Mouse (Mus musculus) intestine, embryonic 16.5 days (tissue): ENCODE measurements around the gene Myh9. TPM values are rescaled to one million over a fixed set of nuclear protein-coding genes. Genes with fewer than 3 reads are reported as not detected.

ENCODE experiments used
- ATAC-seq: fragments of 200-750 bp; cut with Nextera tagmentation; 2 replicates; pipeline ENCODE4 v1.8.0; 2017; ENCODE audit warnings: moderate TSS enrichment, moderate library complexity
- H3K27ac ChIP-seq: fragments of 300-500 bp; sonication (generic); 2 replicates; pipeline ENCODE4 v1.5.1; 2014; ENCODE audit warnings: mild to moderate bottlenecking, low read length
- H3K27me3 ChIP-seq: fragments of 300-500 bp; sonication (generic); replicated peaks from 2 replicates; pipeline ENCODE4 v1.6.1; 2014; ENCODE audit warnings: low read length, control low read depth, mixed read lengths; ENCODE audit not compliant: control insufficient read depth, insufficient read depth
- H3K36me3 ChIP-seq: fragments of 300-500 bp; sonication (generic); 2 replicates; pipeline ENCODE4 v1.6.1; 2014; ENCODE audit warnings: low read length, control low read depth; ENCODE audit not compliant: control insufficient read depth, insufficient read depth
- H3K4me1 ChIP-seq: fragments of 300-500 bp; sonication (generic); 2 replicates; pipeline ENCODE4 v1.6.1; 2014; ENCODE audit warnings: low read length, control low read depth, mixed read lengths; ENCODE audit not compliant: control insufficient read depth, insufficient read depth
- H3K4me2 ChIP-seq: fragments of 300-500 bp; sonication (generic); 2 replicates; pipeline ENCODE4 v1.6.1; 2014; ENCODE audit warnings: low read depth, low read length, control low read depth
- H3K4me3 ChIP-seq: fragments of 300-500 bp; sonication (generic); 2 replicates; pipeline ENCODE4 v1.5.1; 2014; ENCODE audit warnings: mild to moderate bottlenecking, low read length
- H3K9ac ChIP-seq: fragments of 300-500 bp; sonication (generic); 2 replicates; pipeline ENCODE4 v1.6.1; 2014; ENCODE audit warnings: low read depth, low read length
- H3K9me3 ChIP-seq: fragments of 300-500 bp; sonication (generic); 2 replicates; pipeline ENCODE4 v1.6.1; 2016; ENCODE audit warnings: low read length, control low read depth; ENCODE audit not compliant: control insufficient read depth
- WGBS: fragments of 180-500 bp; shearing (Covaris S2); extraction: QIAGEN DNeasy Blood & Tissue Kit; methylation state at CpG from one replicate; pipeline ENCODE4 v1.1.7; 2014; 5-methylcytosine and 5-hydroxymethylcytosine counted together
- polyA plus RNA-seq: library from polyadenylated mRNA; unstranded; fragments of >200 nt; fragmentation: Nextera tagmentation; extraction: Ambion mirVana; gene quantifications from 2 replicates; pipeline ENCODE4 v1.2.1, GENCODE M21; 2015

The Myh9 gene
- polyA plus RNA-seq, 1 experiment from 2014 or later = 39.1 TPM

DNA sequence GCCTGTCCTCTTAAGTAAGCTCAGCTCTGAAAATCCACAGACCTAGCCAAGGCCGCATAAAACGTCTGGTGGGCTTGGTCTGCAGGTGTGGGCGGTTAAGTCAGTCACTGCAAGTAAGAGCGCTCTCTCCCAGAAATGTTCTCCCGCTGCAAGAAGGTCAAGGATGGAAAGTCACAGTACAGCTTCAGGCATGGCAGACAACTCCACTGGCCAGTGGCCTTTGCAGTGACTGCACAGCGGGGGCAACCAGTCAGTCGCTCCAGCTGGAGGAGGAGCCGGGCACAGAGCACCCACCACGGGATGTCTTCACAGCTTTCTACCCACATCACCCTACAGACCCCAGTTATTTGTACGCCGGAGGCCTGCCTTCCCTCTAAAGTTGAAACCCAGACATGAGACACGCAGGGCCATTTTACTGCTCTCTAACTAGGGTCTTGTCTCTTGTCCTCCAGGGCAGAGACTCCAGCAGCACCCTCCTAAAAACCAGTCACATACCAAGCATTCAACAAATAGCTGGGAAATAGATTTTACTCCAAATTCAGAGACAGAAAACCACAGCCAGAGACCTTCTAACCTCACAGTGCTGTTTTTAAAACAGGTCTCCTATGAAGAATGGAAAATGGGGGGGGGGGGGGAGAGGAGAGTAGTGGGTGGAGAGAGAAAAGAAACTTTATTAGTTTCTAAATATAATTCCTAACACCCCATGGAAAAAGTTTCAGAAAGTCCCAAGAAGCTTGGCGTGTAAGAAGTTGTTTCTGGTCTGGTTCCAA, 47.7 kb downstream of the Myh9 start:
- WGBS = 78% methylated on average over 13 of the region's 13 CpGs
- Histone ChIP-seq H3K36me3 (peaks cover 39% of the 10 kb centered on the region), H3K4me3 (no peak overlapping the region), H3K4me1 (peaks cover 23% of the 10 kb centered on the region), H3K9me3 (no peaks in the 10 kb centered on the region), H3K27ac (no peak overlapping the region), H3K27me3 (no peaks in the 10 kb centered on the region), H3K9ac (no peak overlapping the region), H3K4me2 (no peak overlapping the region)
- ATAC-seq = no peak

DNA sequence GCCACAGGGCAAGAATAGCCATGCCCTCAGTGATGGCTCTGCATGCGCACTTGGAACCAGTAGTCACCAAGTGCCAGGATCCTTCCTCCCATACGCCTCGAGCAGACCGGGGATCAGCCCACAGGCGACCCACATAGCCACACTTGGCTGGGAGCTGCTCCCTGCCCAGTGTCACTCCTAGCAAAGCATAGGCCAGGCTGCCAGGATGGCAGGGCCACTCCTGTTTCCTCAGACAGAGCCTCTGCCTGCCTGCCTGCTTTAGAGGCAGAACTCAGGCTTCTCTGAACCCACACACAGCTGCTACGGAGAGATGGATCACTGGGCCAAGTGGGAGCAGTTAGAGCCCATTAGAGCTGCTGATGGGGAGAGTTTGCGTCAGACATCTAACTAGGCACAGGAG, 48.4 kb downstream of the Myh9 start:
- ATAC-seq = no peak
- Histone ChIP-seq H3K27ac (no peak overlapping the region), H3K4me3 (no peak overlapping the region), H3K9me3 (no peaks in the 10 kb centered on the region), H3K27me3 (no peaks in the 10 kb centered on the region), H3K9ac (0 out of 2 replicates have a peak overlapping the region, but pooled peaks have one; percentile 27), H3K4me2 (no peak overlapping the region), H3K36me3 (peaks cover 41% of the 10 kb centered on the region), H3K4me1 (peaks cover 16% of the 10 kb centered on the region)
- 82% methylated on average over 7 of the region's 7 CpGs for WGBS

DNA sequence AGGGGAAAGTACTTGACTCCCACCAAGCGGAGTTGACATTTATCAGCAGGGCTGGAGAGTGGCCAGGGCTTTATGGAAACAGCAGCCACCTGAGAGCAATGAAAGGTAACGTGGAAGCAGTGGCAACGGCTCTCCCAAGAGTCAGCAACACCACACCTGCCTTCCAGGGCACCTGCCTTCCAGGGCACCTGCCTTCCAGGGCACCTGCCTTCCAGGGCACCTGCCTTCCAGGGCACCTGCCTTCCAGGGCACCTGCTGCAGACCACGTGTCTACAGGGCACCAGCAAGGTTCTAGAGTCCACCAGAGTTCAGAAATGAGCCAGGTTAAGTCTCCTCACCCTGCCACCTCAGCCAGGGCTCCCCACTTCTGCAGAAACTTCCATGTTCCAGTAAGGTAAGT, 48.9 kb downstream of the Myh9 start:
- Histone ChIP-seq H3K27ac (no peak overlapping the region), H3K36me3 (peaks cover 45% of the 10 kb centered on the region), H3K9me3 (no peaks in the 10 kb centered on the region), H3K4me1 (peaks cover 11% of the 10 kb centered on the region), H3K9ac (no peak overlapping the region), H3K27me3 (no peaks in the 10 kb centered on the region), H3K4me2 (no peak overlapping the region), H3K4me3 (no peak overlapping the region)
- ATAC-seq = no peak
- WGBS = 82% methylated on average over 4 of the region's 4 CpGs

DNA sequence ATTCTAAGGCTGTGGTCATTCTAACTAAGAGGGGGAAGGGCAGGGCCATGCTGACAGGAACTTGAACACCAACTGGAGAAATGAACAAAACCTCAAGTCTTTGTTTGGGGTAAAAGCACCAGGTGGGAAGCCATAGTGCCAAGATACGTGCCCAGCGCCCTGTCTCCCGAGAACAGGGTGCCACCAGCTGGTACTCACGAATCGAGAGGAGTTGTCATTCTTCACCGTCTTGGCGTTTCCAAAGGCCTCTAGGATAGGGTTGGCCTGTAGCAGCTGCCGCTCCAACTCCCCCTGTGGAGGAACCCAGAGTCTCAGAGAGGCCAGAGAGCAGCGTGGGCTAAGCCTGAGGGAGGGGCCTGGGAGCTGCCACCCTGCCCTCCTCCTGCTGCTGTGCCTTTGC, 49.9 kb downstream of the Myh9 start:
- ATAC-seq = no peak
- Histone ChIP-seq H3K9me3 (no peaks in the 10 kb centered on the region), H3K27ac (no peak overlapping the region), H3K4me2 (no peak overlapping the region), H3K36me3 (peaks cover 46% of the 10 kb centered on the region), H3K9ac (no peak overlapping the region), H3K27me3 (no peaks in the 10 kb centered on the region), H3K4me3 (no peak overlapping the region), H3K4me1 (0 out of 2 replicates have a peak, but pooled peaks cover under 1% of the 10 kb centered on the region)
- WGBS = 91% methylated on average over 9 of the region's 9 CpGs

DNA sequence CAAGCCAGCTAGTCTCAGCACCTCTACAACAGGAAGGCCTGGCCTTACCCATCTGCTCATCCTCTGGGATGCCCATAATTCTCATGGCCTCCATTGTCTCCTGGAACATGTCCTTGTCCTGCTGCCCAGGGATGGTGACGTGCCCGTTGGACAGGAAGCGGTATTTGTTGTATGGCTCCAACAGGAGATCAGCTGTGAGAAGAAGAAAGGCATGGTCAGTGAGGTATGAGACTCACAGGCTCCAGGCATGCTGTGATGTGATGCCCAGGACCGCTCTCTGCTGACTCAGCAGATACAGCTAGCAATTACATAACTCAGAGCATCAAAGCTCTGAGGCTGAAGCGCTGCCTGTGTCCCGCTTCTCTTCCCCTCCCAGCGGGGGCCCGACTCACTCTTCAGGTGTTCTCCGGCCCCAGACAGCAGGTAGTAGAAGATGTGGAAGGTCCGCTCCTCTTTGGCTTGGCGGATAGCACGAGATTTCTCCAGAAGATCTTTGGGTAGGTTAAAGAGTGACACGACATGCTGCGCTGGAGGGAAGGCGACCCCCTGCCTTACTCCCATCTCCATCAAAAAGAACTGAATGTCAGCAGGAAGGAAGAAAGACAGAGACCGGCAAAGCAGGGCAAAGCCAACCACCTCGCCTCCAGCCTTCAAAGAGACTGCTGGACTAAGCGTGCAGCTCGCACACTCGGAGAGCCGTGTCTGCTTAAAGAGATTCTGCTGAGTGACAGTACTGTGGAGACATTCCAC, 51.1 kb downstream of the Myh9 start:
- Histone ChIP-seq H3K4me1 (no peaks in the 10 kb centered on the region), H3K27ac (no peak overlapping the region), H3K9ac (no peak overlapping the region), H3K4me3 (no peak overlapping the region), H3K4me2 (no peak overlapping the region), H3K27me3 (no peaks in the 10 kb centered on the region), H3K36me3 (peaks cover 41% of the 10 kb centered on the region), H3K9me3 (no peaks in the 10 kb centered on the region)
- no peak for ATAC-seq
- WGBS = 89% methylated on average over 21 of the region's 21 CpGs

DNA sequence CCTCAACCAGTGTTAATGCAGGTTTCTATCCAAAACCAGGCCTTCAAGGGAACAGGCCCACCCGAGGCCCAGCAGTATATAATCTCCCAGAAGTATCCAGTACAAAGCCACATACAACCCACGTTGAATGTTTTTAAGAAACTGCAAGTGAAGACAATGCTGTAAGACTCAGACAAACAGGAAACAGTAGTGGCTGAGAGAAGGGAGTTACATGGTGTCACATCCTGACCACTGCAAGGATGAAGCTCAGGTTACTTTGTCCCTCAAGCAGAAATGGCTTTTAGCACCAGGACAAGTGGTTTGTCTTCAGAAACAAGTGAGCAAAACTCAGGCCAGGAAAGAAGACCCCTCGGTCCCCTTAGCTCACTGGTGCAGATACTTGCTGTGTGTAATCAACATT, 52.8 kb downstream of the Myh9 start:
- no peak for ATAC-seq
- Histone ChIP-seq H3K9me3 (no peaks in the 10 kb centered on the region), H3K4me1 (no peaks in the 10 kb centered on the region), H3K9ac (no peak overlapping the region), H3K27me3 (no peaks in the 10 kb centered on the region), H3K4me3 (no peak overlapping the region), H3K36me3 (peaks cover 44% of the 10 kb centered on the region), H3K4me2 (no peak overlapping the region), H3K27ac (no peak overlapping the region)
- WGBS = 84% methylated on average over 3 of the region's 3 CpGs

DNA sequence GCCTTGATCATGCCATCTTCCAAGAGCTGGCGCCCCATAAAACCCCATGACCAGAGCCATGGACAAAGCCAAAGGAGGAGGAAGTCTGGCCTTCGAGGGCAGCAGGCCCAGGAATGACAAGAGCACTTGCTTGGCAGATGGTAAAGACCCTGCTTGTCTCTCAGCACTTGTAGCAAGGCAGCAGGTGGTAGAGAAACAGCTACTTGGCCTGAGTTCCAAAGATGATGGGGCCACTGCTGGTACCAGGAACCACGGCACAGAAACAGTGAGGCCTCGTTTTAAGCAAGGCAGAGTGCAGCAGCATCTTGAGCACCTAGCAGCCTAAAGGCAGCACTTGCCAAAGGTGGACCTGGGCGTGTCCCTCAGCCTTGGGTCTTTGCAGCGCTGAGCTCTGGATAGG, 53.6 kb downstream of the Myh9 start:
- no peak overlapping the region for H3K9ac ChIP-seq
- H3K4me3 ChIP-seq = no peak overlapping the region
- no peaks in the 10 kb centered on the region for H3K9me3 ChIP-seq
- H3K27ac ChIP-seq = no peak overlapping the region
- no peaks in the 10 kb centered on the region for H3K4me1 ChIP-seq
- H3K27me3 ChIP-seq = no peaks in the 10 kb centered on the region
- WGBS = 86% methylated on average over 6 of the region's 6 CpGs
- H3K4me2 ChIP-seq = no peak overlapping the region
- H3K36me3 ChIP-seq = peaks cover 49% of the 10 kb centered on the region
- ATAC-seq = no peak

DNA sequence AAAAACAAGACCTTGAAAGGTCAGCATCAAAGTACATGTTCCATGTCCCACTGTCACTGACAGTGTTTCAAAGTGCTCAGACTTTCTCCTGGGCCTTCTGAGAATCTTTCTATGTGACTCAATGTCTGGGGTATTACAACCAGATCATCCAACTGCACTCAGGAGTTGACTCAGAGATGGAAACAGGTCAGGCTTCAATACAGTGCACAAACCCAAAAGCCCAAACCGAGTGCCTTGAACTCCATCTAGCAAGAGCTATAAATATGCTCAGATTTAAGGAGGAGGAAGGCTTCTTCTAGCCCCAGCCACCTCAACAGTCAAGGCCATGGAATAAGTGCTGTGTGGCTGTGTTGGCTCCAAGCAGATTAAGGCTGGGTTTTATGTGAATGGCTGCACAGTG, 56.2 kb downstream of the Myh9 start:
- WGBS = 88% methylated on average over 1 of the region's 1 CpGs
- H3K9ac ChIP-seq = no peak overlapping the region
- peaks cover 58% of the 10 kb centered on the region for H3K36me3 ChIP-seq
- H3K4me2 ChIP-seq = no peak overlapping the region
- H3K27ac ChIP-seq = no peak overlapping the region
- no peak for ATAC-seq
- H3K9me3 ChIP-seq = no peaks in the 10 kb centered on the region
- no peaks in the 10 kb centered on the region for H3K4me1 ChIP-seq
- no peaks in the 10 kb centered on the region for H3K27me3 ChIP-seq
- H3K4me3 ChIP-seq = no peak overlapping the region

DNA sequence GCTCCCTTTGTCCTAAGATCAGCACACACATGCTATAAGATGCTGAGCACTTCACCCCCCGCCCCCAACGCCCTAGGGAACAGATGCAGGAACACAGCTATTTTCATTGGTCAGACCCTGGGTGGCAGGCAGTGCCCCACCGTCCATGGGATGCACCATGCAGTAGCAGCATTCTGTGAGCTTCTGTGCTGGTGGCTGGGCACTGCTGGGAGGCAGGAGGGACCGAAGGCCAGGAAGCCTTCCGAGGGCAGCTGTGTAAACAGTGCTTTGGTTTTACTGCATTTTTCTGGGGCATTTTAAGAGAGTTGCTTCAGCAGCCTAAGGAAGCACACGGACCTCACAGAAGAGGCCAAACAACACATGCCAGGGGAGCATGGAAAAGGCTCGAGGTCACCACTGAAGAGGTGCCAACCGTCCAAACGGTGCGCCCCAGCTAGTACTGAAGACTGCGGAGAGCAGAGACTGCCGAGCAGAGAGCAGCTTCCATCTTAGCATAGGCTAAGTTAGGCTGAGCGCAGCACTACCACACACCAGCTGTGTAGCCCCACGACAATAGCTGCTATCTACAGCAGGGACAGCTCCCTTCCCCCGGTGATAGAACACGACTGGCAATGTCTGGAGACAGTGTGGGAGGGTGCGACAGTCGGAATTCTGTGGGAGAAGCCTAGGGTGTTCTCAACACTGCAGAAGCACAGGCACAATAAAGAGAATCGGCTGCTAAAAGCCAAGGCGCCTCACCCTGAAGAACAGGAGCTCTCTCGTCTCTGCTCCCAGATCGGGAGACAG, 57.7 kb downstream of the Myh9 start:
- Histone ChIP-seq H3K4me2 (no peak overlapping the region), H3K9me3 (no peaks in the 10 kb centered on the region), H3K4me1 (no peaks in the 10 kb centered on the region), H3K4me3 (no peak overlapping the region), H3K27me3 (no peaks in the 10 kb centered on the region), H3K27ac (no peak overlapping the region), H3K9ac (no peak overlapping the region), H3K36me3 (peaks cover 63% of the 10 kb centered on the region)
- no peak for ATAC-seq
- 66% methylated on average over 22 of the region's 22 CpGs for WGBS
